Mouse (Mus musculus) liver, adult 2 months (tissue): ENCODE results near the gene Zfp953. TPM values are rescaled to one million over a fixed set of nuclear protein-coding genes. Genes with fewer than 3 reads are reported as not detected.
"Not testable (repeated sequence)": the region's sequence is repeated elsewhere in the genome, so short reads cannot be mapped to it uniquely, and the experiment has no call there.

Source experiments
- DNase-seq: peaks from one replicate; pipeline ENCODE4 v3.0.0-alpha.2; 2011; ENCODE audit warnings: low read depth, low spot score; ENCODE audit errors: extremely low read depth
- H3K27ac ChIP-seq: fragments of 200-500 bp; replicated peaks from 2 replicates; pipeline ENCODE4 v1.5.1; 2012; ENCODE audit warnings: low read depth, mild to moderate bottlenecking, control low read depth, inconsistent platforms, low read length; ENCODE audit not compliant: insufficient read depth
- H3K27me3 ChIP-seq: fragments of 200-500 bp; 2 replicates; pipeline ENCODE4 v1.6.1; 2012; ENCODE audit warnings: mild to moderate bottlenecking, moderate library complexity, low read length, inconsistent platforms; ENCODE audit not compliant: control insufficient read depth, insufficient read depth
- H3K36me3 ChIP-seq: fragments of 200-500 bp; 2 replicates; pipeline ENCODE4 v1.6.1; 2012; ENCODE audit warnings: low read length, inconsistent platforms; ENCODE audit not compliant: control insufficient read depth, insufficient read depth
- H3K4me1 ChIP-seq: fragments of 200-500 bp; 2 replicates; pipeline ENCODE4 v1.6.1; 2011; ENCODE audit warnings: low read length; ENCODE audit not compliant: control insufficient read depth, insufficient read depth
- H3K4me3 ChIP-seq: fragments of 200-500 bp; 2 replicates; pipeline ENCODE4 v1.5.1; 2011; ENCODE audit warnings: low read depth, mild to moderate bottlenecking, control low read depth, low read length, moderate library complexity; ENCODE audit not compliant: insufficient read depth
- H3K79me2 ChIP-seq: fragments of 200-500 bp; 2 replicates; pipeline ENCODE4 v1.6.1; 2012; ENCODE audit warnings: inconsistent platforms, mild to moderate bottlenecking, low read length, moderate library complexity; ENCODE audit not compliant: control insufficient read depth, insufficient read depth
- H3K9ac ChIP-seq: fragments of 200-500 bp; 2 replicates; pipeline ENCODE4 v1.6.1; 2012; ENCODE audit warnings: low read depth, mild to moderate bottlenecking, control low read depth, inconsistent platforms, low read length
- CTCF ChIP-seq: fragments of 200-500 bp; IDR thresholded peaks from 2 replicates; pipeline ENCODE4 v1.5.1; 2011; ENCODE audit warnings: low read depth, low read length, control low read depth
- POLR2A ChIP-seq: fragments of 200-500 bp; IDR thresholded peaks from 2 replicates; pipeline ENCODE4 v1.6.1; 2011; ENCODE audit warnings: low read length, control low read depth; ENCODE audit not compliant: insufficient read depth; ENCODE audit errors: extremely low read depth
- WGBS: fragments of 180-500 bp; shearing (Covaris S2); methylation state at CpG from one replicate; pipeline ENCODE4 v1.1.7; 2018; 5-methylcytosine and 5-hydroxymethylcytosine counted together
- polyA plus RNA-seq: library from polyadenylated mRNA; depleted of rRNA; stranded (reverse); fragments of >200 nt; gene quantifications from 2 replicates; pipeline ENCODE4 v1.2.3, GENCODE M21; 2012; rRNA removed
- total RNA-seq: library from RNA; depleted of rRNA; stranded (reverse); fragments of >200 nt; gene quantifications from 2 replicates; pipeline ENCODE4 v1.2.3, GENCODE M21; 2014; rRNA removed

Zfp953 gene
- total RNA-seq: 2.4 and 2.8 TPM in 2 replicates
- polyA plus RNA-seq: 0.26 and 0.28 TPM in 2 replicates

DNA sequence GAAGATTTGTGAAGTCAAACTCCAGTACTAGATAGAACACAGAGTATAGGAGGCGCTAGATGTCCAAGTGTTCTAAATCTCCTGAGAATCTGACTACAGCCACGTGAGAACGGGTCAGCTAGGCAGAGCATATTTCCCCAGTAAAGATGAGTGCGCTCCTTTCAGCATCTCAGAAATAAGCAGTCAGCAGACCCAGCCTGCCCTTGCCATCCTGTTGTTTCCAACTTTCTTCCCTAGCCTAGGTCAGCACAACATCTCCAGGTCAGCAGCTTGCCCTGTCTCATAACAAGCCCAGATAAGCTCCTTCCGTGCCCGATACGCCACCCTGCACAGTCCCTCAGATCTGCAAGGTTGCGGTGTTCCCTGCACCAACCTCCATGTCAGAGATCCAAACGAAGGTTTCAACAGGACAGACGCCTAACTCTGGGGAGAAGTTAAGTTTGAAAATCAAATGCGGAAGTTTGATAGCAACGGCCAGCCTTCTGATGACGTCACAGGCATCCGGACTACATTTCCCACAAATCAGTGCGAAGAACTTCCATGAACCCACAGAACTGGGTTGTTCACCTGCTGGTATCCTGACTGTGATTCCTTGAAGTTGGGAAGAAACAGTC is at the start of gene Zfp953, which contains the start of gene Gm28044:
TSS of gene Zfp953 (minus strand) at position 475 of the 614 bp plus-strand sequence.
TSS of gene Gm28044 (minus strand) at position 406 of the 614 bp plus-strand sequence.
- peak; percentile 91 for DNase-seq
- Histone ChIP-seq H3K27me3 (no peaks in the 10 kb centered on the region), H3K4me1 (peaks cover 3% of the 10 kb centered on the region), H3K9ac (peak within 1 kb of the TSS; percentile 66), H3K4me3 (peak within 1 kb of the TSS; percentile 50), H3K36me3 (no peaks in the 10 kb centered on the region; the same call in 1 of the 2 replicates), H3K79me2 (peaks cover 5% of the 10 kb centered on the region), H3K27ac (peak within 1 kb of the TSS; percentile 68)
- TF ChIP-seq POLR2A: no peak
- 0 out of 2 replicates have a peak, but pooled peaks have one; percentile 12 for TF ChIP-seq CTCF
- WGBS: under 1% methylated on average over 15 of the region's 15 CpGs

GRCm38 (mm10) chr13:67399183-67399903 is 38.9 kb upstream of the Zfp953 start, which contains the start of gene Zfp429:
Gene Zfp429, minus strand, starts transcription at chr13:67399819.
- peak within 1 kb of the TSS; percentile 17; the same call in 1 of the 2 replicates for H3K27ac ChIP-seq
- not testable (repeated sequence) for H3K36me3 ChIP-seq, H3K4me1 ChIP-seq, H3K27me3 ChIP-seq, H3K79me2 ChIP-seq
- peak; percentile 57 for DNase-seq
- H3K9ac ChIP-seq: peak within 1 kb of the TSS; percentile 61
- WGBS: 4% methylated on average over 16 of the region's 16 CpGs
- H3K4me3 ChIP-seq: peak within 1 kb of the TSS; percentile 53

GRCm38 (mm10) chr13:67376255-67376654 is 15.8 kb upstream of the Zfp953 start:
- not testable (repeated sequence) for H3K27ac ChIP-seq, H3K4me1 ChIP-seq, H3K79me2 ChIP-seq, H3K36me3 ChIP-seq, DNase-seq, H3K4me3 ChIP-seq, H3K27me3 ChIP-seq, H3K9ac ChIP-seq
- 85% methylated on average over 3 of the region's 3 CpGs for WGBS

- peak; percentile 82 for DNase-seq
- H3K27me3 ChIP-seq, H3K79me2 ChIP-seq, H3K36me3 ChIP-seq, H3K4me1 ChIP-seq: not testable (repeated sequence)
- 12% methylated on average over 15 of the region's 15 CpGs for WGBS
- Histone ChIP-seq H3K27ac (peak within 1 kb of the TSS; percentile 3; the same call in 1 of the 2 replicates), H3K9ac (peak within 1 kb of the TSS; percentile 56), H3K4me3 (peak within 1 kb of the TSS; percentile 70)
Measured at GRCm38 (mm10) chr13:67375050-67375911, 14.9 kb upstream of the Zfp953 start, which contains the start of the genes Gm28041 and Zfp456. Gene Gm28041, minus strand, starts transcription at chr13:67375733. Gene Zfp456, minus strand, starts transcription at chr13:67375810.

DNA sequence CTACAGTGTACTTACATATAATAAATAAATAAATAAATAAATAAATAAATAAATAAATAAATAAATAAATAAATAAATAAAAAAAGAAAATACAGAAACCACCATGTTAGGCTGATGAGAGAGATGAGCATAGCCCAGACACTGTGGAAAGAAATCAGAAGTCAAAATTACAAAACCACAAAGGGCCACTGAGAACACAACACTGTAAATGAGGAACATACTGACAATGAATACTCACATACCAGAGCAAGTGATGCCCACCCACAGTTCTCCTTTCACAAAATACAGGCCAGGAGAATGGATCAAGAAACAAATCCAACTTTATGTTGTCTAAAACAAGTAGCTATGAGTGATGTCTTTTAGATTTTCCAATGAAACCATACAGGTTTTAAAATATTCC is 8.6 kb downstream of the Zfp953 start:
- Histone ChIP-seq H3K79me2 (no peaks in the 10 kb centered on the region; the same call in 1 of the 2 replicates), H3K4me3 (no peak overlapping the region), H3K27me3 (no peaks in the 10 kb centered on the region), H3K9ac (no peak overlapping the region), H3K4me1 (no peaks in the 10 kb centered on the region), H3K36me3 (peaks cover 2% of the 10 kb centered on the region; the same call in 1 of the 2 replicates), H3K27ac (no peak overlapping the region)
- DNase-seq: no peak
- TF ChIP-seq POLR2A: no peak
- TF ChIP-seq CTCF: no peak
